Mouse (Mus musculus) CH12.LX (cell line): Measurements from ENCODE around the gene Abca3. TPM values are rescaled to one million over a fixed set of nuclear protein-coding genes. Genes with fewer than 3 reads are reported as not detected.

Experiments
- DNase-seq: peaks from one replicate; pipeline ENCODE4 v3.0.0-alpha.2; 2013; ENCODE audit errors: extremely low read depth
- H3K27ac ChIP-seq: 2 replicates; pipeline ENCODE4 v1.5.1; 2012; ENCODE audit warnings: low read depth, mild to moderate bottlenecking, control low read depth, moderate library complexity; ENCODE audit not compliant: insufficient read depth
- H3K27me3 ChIP-seq: replicated peaks from 2 replicates; pipeline ENCODE3; 2012; ENCODE audit warnings: inconsistent platforms
- H3K36me3 ChIP-seq, 2 experiments: replicated peaks in 1 of 2; 2 replicates each; pipeline versions ENCODE3 to v1.6.1; 2012; ENCODE audit warnings: inconsistent platforms in 1 of 2, low read length in 1 of 2, mild to moderate bottlenecking in 1 of 2, mixed read lengths in 1 of 2, moderate library complexity in 1 of 2; ENCODE audit not compliant: control insufficient read depth in 1 of 2, insufficient read depth in 1 of 2
- H3K4me1 ChIP-seq, 2 experiments: 2 replicates each; pipeline ENCODE4 v1.6.1; 2012; ENCODE audit warnings: inconsistent platforms in 1 of 2, moderate library complexity in 1 of 2; ENCODE audit not compliant: insufficient read depth in 2 of 2, control insufficient read depth in 1 of 2
- H3K4me2 ChIP-seq: 2 replicates; pipeline ENCODE4 v1.6.1; 2012; ENCODE audit warnings: low read depth, mild to moderate bottlenecking, control low read depth; ENCODE audit not compliant: poor library complexity, insufficient read depth, severe bottlenecking
- H3K4me3 ChIP-seq, 3 experiments: fragments of 150-350 bp in 1 of 3; sonication (generic) in 1 of 3; replicated peaks in 1 of 3; 2 replicates each; pipeline versions ENCODE3 to v1.5.1; 2011 to 2012; ENCODE audit warnings: low read depth in 2 of 3, low read length in 2 of 3, mild to moderate bottlenecking in 2 of 3, moderate library complexity in 2 of 3, control low read depth in 1 of 3, improper control_type of control experiment in 1 of 3, inconsistent platforms in 1 of 3, mixed read lengths in 1 of 3; ENCODE audit not compliant: poor library complexity in 1 of 3
- H3K79me2 ChIP-seq: replicated peaks from 2 replicates; pipeline ENCODE4 v1.6.1; 2012; ENCODE audit warnings: mild to moderate bottlenecking, moderate library complexity; ENCODE audit not compliant: control insufficient read depth, poor library complexity, insufficient read depth, severe bottlenecking; ENCODE audit errors: extremely low read depth
- H3K9ac ChIP-seq: 2 replicates; pipeline ENCODE4 v1.6.1; 2012; ENCODE audit warnings: low read depth, mild to moderate bottlenecking, control low read depth, moderate library complexity; ENCODE audit not compliant: insufficient read depth
- H3K9me3 ChIP-seq: replicated peaks from 2 replicates; pipeline ENCODE3; 2012; ENCODE audit warnings: low read length, inconsistent platforms, mixed read lengths
- BHLHE40 ChIP-seq: IDR thresholded peaks from 2 replicates; pipeline ENCODE4 v1.6.1; 2011; ENCODE audit warnings: mild to moderate bottlenecking, low read depth, low read length, improper control_type of control experiment
- CHD1 ChIP-seq: IDR thresholded peaks from 2 replicates; pipeline ENCODE4 v1.6.1; 2012; ENCODE audit warnings: low read depth, low read length, improper control_type of control experiment, inconsistent platforms
- CHD2 ChIP-seq: IDR thresholded peaks from 2 replicates; pipeline ENCODE4 v1.6.1; 2011; ENCODE audit warnings: low read length, improper control_type of control experiment
- E2F4 ChIP-seq: IDR thresholded peaks from 2 replicates; pipeline ENCODE4 v1.6.1; 2011; ENCODE audit warnings: low read depth, low read length, improper control_type of control experiment; ENCODE audit not compliant: insufficient replicate concordance
- ELF1 ChIP-seq: IDR thresholded peaks from 2 replicates; pipeline ENCODE4 v1.6.1; 2014; ENCODE audit warnings: low read depth, mild to moderate bottlenecking, inconsistent platforms, low read length, improper control_type of control experiment
- GABPA ChIP-seq: IDR thresholded peaks from 2 replicates; pipeline ENCODE4 v1.6.1; 2012; ENCODE audit warnings: low read depth, low read length, improper control_type of control experiment, inconsistent platforms; ENCODE audit not compliant: insufficient replicate concordance
- HCFC1 ChIP-seq: IDR thresholded peaks from 2 replicates; pipeline ENCODE4 v1.6.1; 2012; ENCODE audit warnings: low read depth, mild to moderate bottlenecking, inconsistent platforms, low read length, improper control_type of control experiment
- JUND ChIP-seq: conservative IDR thresholded peaks from 2 replicates; pipeline ENCODE4 v1.6.1; 2011; ENCODE audit warnings: low read depth, low read length, improper control_type of control experiment
- KAT2A ChIP-seq: IDR thresholded peaks from 2 replicates; pipeline ENCODE4 v1.6.1; 2012; ENCODE audit warnings: low read length, improper control_type of control experiment, inconsistent platforms; ENCODE audit not compliant: insufficient replicate concordance
- MAFK ChIP-seq: IDR thresholded peaks from 2 replicates; pipeline ENCODE4 v1.6.1; 2011; ENCODE audit warnings: low read length, improper control_type of control experiment; ENCODE audit not compliant: insufficient replicate concordance
- MAX ChIP-seq: IDR thresholded peaks from 2 replicates; pipeline ENCODE4 v1.6.1; 2011; ENCODE audit warnings: low read length, improper control_type of control experiment
- NELFE ChIP-seq: IDR thresholded peaks from 2 replicates; pipeline ENCODE4 v1.6.1; 2011; ENCODE audit warnings: low read depth, low read length, improper control_type of control experiment
- PAX5 ChIP-seq: IDR thresholded peaks from 2 replicates; pipeline ENCODE4 v1.6.1; 2012; ENCODE audit warnings: low read length, inconsistent platforms, mixed read lengths
- POLR2AphosphoS2 ChIP-seq: IDR thresholded peaks from 2 replicates; pipeline ENCODE4 v1.6.1; 2011; ENCODE audit warnings: low read depth, low read length, improper control_type of control experiment
- TCF12 ChIP-seq: IDR thresholded peaks from 2 replicates; pipeline ENCODE4 v1.6.1; 2014; ENCODE audit warnings: low read depth, mild to moderate bottlenecking, inconsistent platforms, low read length, improper control_type of control experiment
- UBTF ChIP-seq: IDR thresholded peaks from 2 replicates; pipeline ENCODE4 v1.6.1; 2012; ENCODE audit warnings: low read depth, mild to moderate bottlenecking, inconsistent platforms, low read length, improper control_type of control experiment, moderate library complexity
- USF2 ChIP-seq: conservative IDR thresholded peaks from 2 replicates; pipeline ENCODE4 v1.6.1; 2011; ENCODE audit warnings: low read depth, low read length, improper control_type of control experiment
- ZKSCAN1 ChIP-seq: IDR thresholded peaks from 2 replicates; pipeline ENCODE4 v1.6.1; 2012; ENCODE audit warnings: low read depth, inconsistent platforms, low read length, improper control_type of control experiment, borderline replicate concordance
- dilution Hi-C: fragments of 300-500 bp; cut with MboI; formaldehyde crosslinking; loops from 2 replicates; pipeline ENCODE4 v1.14.3; 2020; ENCODE audit warnings: low sequenced_read_pairs; ENCODE audit not compliant: extremely low pct_unique_long_range_greater_than_20kb, extremely low pct_ligation_motif_present
- in situ Hi-C: fragments of 300-500 bp; cut with MboI; formaldehyde crosslinking; loops from 3 replicates; pipeline ENCODE4 v1.14.3; 2019; ENCODE audit warnings: low sequenced_read_pairs, low pct_ligation_motif_present, low pct_unique_long_range_greater_than_20kb, mixed read lengths
- polyA plus RNA-seq: library from polyadenylated mRNA; unstranded; fragments of >175 nt; gene quantifications from 2 replicates; pipeline ENCODE4 v1.2.1, GENCODE M21; 2012; ENCODE audit warnings: low read depth; ENCODE audit not compliant: insufficient read length
- total RNA-seq, 2 experiments: library from RNA; depleted of rRNA; stranded (reverse); fragments of 300-350 nt in 1 of 2; fragments of >200 nt in 1 of 2; gene quantifications; 2 replicates each; pipeline ENCODE4 v1.2.3; 2012 to 2014

The Abca3 gene
- total and polyA plus RNA-seq, 3 experiments, result 3.9 to 8.7 (median 8.4) TPM

- no peak for TF ChIP-seq BHLHE40
- TF ChIP-seq POLR2AphosphoS2, result peak; percentile 89
- peak; percentile 86 for TF ChIP-seq HCFC1
- TF ChIP-seq CHD1, result no peak
These were observed 62.7 kb downstream of the Abca3 start, which contains the start of gene Rnps1 (continued) for GRCm38 (mm10) chr17:24414230-24414976.

GRCm38 (mm10) chr17:24415011-24415410, 63.3 kb downstream of the Abca3 start:
- Histone ChIP-seq H3K79me2 (peaks cover 53% of the 10 kb centered on the region), H3K9ac (peak overlapping the region; percentile 92), H3K9me3 (no peaks in the 10 kb centered on the region), H3K4me3 (peak overlapping the region; percentile 80 to 99 (median 86)), H3K4me2 (peak overlapping the region; percentile 98; the same call in 1 of the 2 replicates), H3K27ac (peak overlapping the region; percentile 72), H3K27me3 (no peaks in the 10 kb centered on the region), H3K36me3 (peaks cover 35 to 64% of the 10 kb centered on the region in 2 experiments), H3K4me1 (peaks cover 3 to 46% of the 10 kb centered on the region in 2 experiments; a peak in 2 of 4 replicates)
- TF ChIP-seq JUND, result no peak
- TF ChIP-seq HCFC1, result no peak
- no peak for TF ChIP-seq UBTF
- TF ChIP-seq MAFK, result no peak
- no peak for TF ChIP-seq PAX5
- in situ Hi-C loops (no loop called here), dilution Hi-C loops (no loop called here)
- DNase-seq, result no peak

GRCm38 (mm10) chr17:24416051-24416652, 64.4 kb downstream of the Abca3 start:
- peaks cover 3 to 46% of the 10 kb centered on the region in 2 experiments; a peak in 2 of 4 replicates for H3K4me1 ChIP-seq
- no peaks in the 10 kb centered on the region for H3K9me3 ChIP-seq
- peak overlapping the region; percentile 92 for H3K9ac ChIP-seq
- in situ Hi-C loops (no loop called here), dilution Hi-C loops (no loop called here)
- H3K27ac ChIP-seq, result no peak overlapping the region
- TF ChIP-seq UBTF (no peak), MAX (no peak)
- peaks cover 61% of the 10 kb centered on the region for H3K79me2 ChIP-seq
- H3K36me3 ChIP-seq, result peaks cover 36 to 66% of the 10 kb centered on the region in 2 experiments
- no peak for DNase-seq
- peak overlapping the region; percentile 98 for H3K4me2 ChIP-seq
- H3K27me3 ChIP-seq, result no peaks in the 10 kb centered on the region
- H3K4me3 ChIP-seq, result peak overlapping the region; percentile 49 to 99 (median 80)

GRCm38 (mm10) chr17:24423114-24423513, 71.4 kb downstream of the Abca3 start:
- dilution Hi-C loops, result no loop called here
- Histone ChIP-seq H3K9me3 (no peaks in the 10 kb centered on the region), H3K4me2 (no peak overlapping the region), H3K27ac (no peak overlapping the region), H3K4me3 (no peak overlapping the region), H3K4me1 (peaks cover 0 to 12% of the 10 kb centered on the region in 2 experiments; a peak in 1 of 4 replicates), H3K9ac (no peak overlapping the region), H3K27me3 (no peaks in the 10 kb centered on the region), H3K79me2 (peaks cover 34% of the 10 kb centered on the region), H3K36me3 (peaks cover 63 to 73% of the 10 kb centered on the region in 2 experiments)
- in situ Hi-C loops, result no loop called here
- no peak for TF ChIP-seq MAX
- no peak for TF ChIP-seq KAT2A
- TF ChIP-seq NELFE, result no peak
- TF ChIP-seq ZKSCAN1, result no peak
- TF ChIP-seq ELF1, result no peak
- no peak for TF ChIP-seq POLR2AphosphoS2
- no peak for TF ChIP-seq USF2
- no peak for TF ChIP-seq PAX5
- no peak for TF ChIP-seq GABPA
- no peak for TF ChIP-seq E2F4
- TF ChIP-seq HCFC1, result no peak
- TF ChIP-seq CHD2, result no peak
- no peak for TF ChIP-seq TCF12
- no peak for DNase-seq
